Mouse (Mus musculus) C2C12 (cell line): ENCODE measurements around the gene Hfe2.

Experiments used
- CEBPB ChIP-seq: IDR thresholded peaks from one replicate; pipeline ENCODE4 v1.6.1; 2011; ENCODE audit warnings: low read depth, mild to moderate bottlenecking, control low read depth, moderate library complexity
- CTCF ChIP-seq: IDR thresholded peaks from one replicate; pipeline ENCODE4 v1.5.1; 2011; ENCODE audit not compliant: control insufficient read depth, insufficient read depth, insufficient read length
- MAX ChIP-seq: IDR thresholded peaks from one replicate; pipeline ENCODE4 v1.6.1; 2011; ENCODE audit warnings: mild to moderate bottlenecking, control low read depth
- MYOD1 ChIP-seq: IDR thresholded peaks from one replicate; pipeline ENCODE4 v1.6.1; 2011; ENCODE audit warnings: low read depth; ENCODE audit not compliant: control insufficient read depth, insufficient read length

GRCm38 (mm10) chr3:96569506-96569905 lies 44.5 kb downstream of the Hfe2 start:
- TF ChIP-seq CTCF (no peak), CEBPB (no peak), MYOD1 (no peak), MAX (no peak)
